Mouse (Mus musculus) myocyte (in vitro differentiated cells): ENCODE data around the gene Ttc39d. TPM values are rescaled to one million over a fixed set of nuclear protein-coding genes. Genes with fewer than 3 reads are reported as not detected.
A peak's percentile ranks its signal among the peaks of the same experiment; 100 is the strongest.

Experiments used
- H3K27me3 ChIP-seq: one replicate; pipeline ENCODE4 v1.6.1; 2011; ENCODE audit not compliant: control insufficient read depth, insufficient read depth, insufficient read length
- H3K36me3 ChIP-seq: one replicate; pipeline ENCODE4 v1.6.1; 2011; ENCODE audit not compliant: control insufficient read depth, insufficient read depth
- H3K4me2 ChIP-seq: one replicate; pipeline ENCODE4 v1.6.1; 2011; ENCODE audit warnings: low read depth, control low read depth
- H3K4me3 ChIP-seq: one replicate; pipeline ENCODE4 v1.5.1; 2011; ENCODE audit warnings: mild to moderate bottlenecking, control low read depth, moderate library complexity
- H3K79me2 ChIP-seq: one replicate; pipeline ENCODE4 v1.6.1; 2011; ENCODE audit not compliant: control insufficient read depth, insufficient read depth
- H3ac ChIP-seq: one replicate; pipeline ENCODE4 v1.6.1; 2011; ENCODE audit not compliant: control insufficient read depth, insufficient read length
- CEBPB ChIP-seq: IDR thresholded peaks from 2 replicates; pipeline ENCODE4 v1.6.1; 2011; ENCODE audit warnings: mild to moderate bottlenecking, moderate library complexity; ENCODE audit not compliant: poor library complexity, insufficient read depth, severe bottlenecking
- E2F4 ChIP-seq: IDR thresholded peaks from one replicate; pipeline ENCODE4 v1.6.1; 2011; ENCODE audit warnings: mild to moderate bottlenecking, control low read depth, moderate library complexity; ENCODE audit not compliant: insufficient read depth
- MAX ChIP-seq: IDR thresholded peaks from one replicate; pipeline ENCODE4 v1.6.1; 2011; ENCODE audit warnings: low read depth, mild to moderate bottlenecking, control low read depth
- MYOD1 ChIP-seq, 3 experiments: IDR thresholded peaks; one replicate each; pipeline ENCODE4 v1.6.1; 2011; ENCODE audit warnings: control low read depth in 2 of 3, low read depth in 2 of 3, mild to moderate bottlenecking in 2 of 3, moderate library complexity in 1 of 3; ENCODE audit not compliant: insufficient read length in 2 of 3, control insufficient read depth in 1 of 3
- MYOG ChIP-seq, 3 experiments: IDR thresholded peaks; one replicate each; pipeline ENCODE4 v1.6.1; 2011; ENCODE audit warnings: control low read depth in 2 of 3, low read depth in 2 of 3, mild to moderate bottlenecking in 2 of 3; ENCODE audit not compliant: insufficient read length in 2 of 3, control insufficient read depth in 1 of 3, insufficient read depth in 1 of 3
- POLR2A ChIP-seq: IDR thresholded peaks from one replicate; pipeline ENCODE4 v1.6.1; 2011; ENCODE audit warnings: low read depth, mild to moderate bottlenecking, control low read depth, moderate library complexity; ENCODE audit not compliant: insufficient read length
- POLR2AphosphoS2 ChIP-seq: IDR thresholded peaks from one replicate; pipeline ENCODE4 v1.6.1; 2011; ENCODE audit warnings: low read depth, control low read depth; ENCODE audit not compliant: insufficient read length
- REST ChIP-seq: IDR thresholded peaks from one replicate; pipeline ENCODE4 v1.6.1; 2011; ENCODE audit warnings: mild to moderate bottlenecking, control low read depth, moderate library complexity; ENCODE audit not compliant: insufficient read depth, insufficient read length
- SRF ChIP-seq: IDR thresholded peaks from one replicate; pipeline ENCODE4 v1.6.1; 2011; ENCODE audit warnings: low read depth; ENCODE audit not compliant: control insufficient read depth, insufficient read length
- TCF12 ChIP-seq: IDR thresholded peaks from one replicate; pipeline ENCODE4 v1.6.1; 2011; ENCODE audit warnings: mild to moderate bottlenecking, control low read depth; ENCODE audit not compliant: poor library complexity, insufficient read depth, severe bottlenecking
- TCF3 ChIP-seq: IDR thresholded peaks from one replicate; pipeline ENCODE4 v1.6.1; 2011; ENCODE audit warnings: low read depth, control low read depth; ENCODE audit not compliant: insufficient read length
- USF1 ChIP-seq: IDR thresholded peaks from one replicate; pipeline ENCODE4 v1.6.1; 2011; ENCODE audit warnings: low read depth, mild to moderate bottlenecking, control low read depth, moderate library complexity
- polyA plus RNA-seq: library from polyadenylated mRNA; unstranded; fragments of >200 nt; fragmentation: generic; extraction: Trizol; gene quantifications from one replicate; pipeline ENCODE4 v1.2.1, GENCODE M21; 2012; ENCODE audit warnings: missing spikeins

Gene Ttc39d
- polyA plus RNA-seq, 1 experiment = 0.01 TPM

DNA sequence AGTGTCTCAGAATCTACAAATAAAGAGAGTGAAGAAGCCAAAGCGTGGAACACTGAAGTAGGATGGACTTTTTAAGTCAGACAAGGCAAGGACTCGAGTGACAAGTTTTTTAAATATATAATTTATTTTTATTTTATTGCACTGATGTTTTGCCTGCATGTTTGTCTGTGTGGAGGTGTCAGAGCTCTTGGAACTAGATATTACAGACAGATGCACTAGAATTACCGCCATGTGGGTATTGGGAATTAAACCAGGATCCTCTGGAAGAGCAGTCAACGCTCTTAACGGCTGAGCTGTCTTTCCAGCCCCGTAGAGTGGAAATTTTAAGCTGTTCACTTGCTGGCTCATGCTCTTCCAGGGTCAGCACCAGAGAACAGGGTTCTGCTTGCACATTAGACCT, 40.9 kb upstream of the Ttc39d start:
- H3K4me2 ChIP-seq = no peak overlapping the region
- H3K79me2 ChIP-seq = no peaks in the 10 kb centered on the region
- no peaks in the 10 kb centered on the region for H3K27me3 ChIP-seq
- no peaks in the 10 kb centered on the region for H3K36me3 ChIP-seq
- no peak overlapping the region for H3ac ChIP-seq
- no peak overlapping the region for H3K4me3 ChIP-seq
- TF ChIP-seq POLR2AphosphoS2 = no peak
- TF ChIP-seq CEBPB = no peak
- TF ChIP-seq REST = no peak
- no peak for TF ChIP-seq MYOG (IDR thresholded peaks at IDR 0.05; ENCODE audit: control insufficient read depth in 1 of 3, insufficient read depth in 1 of 3, insufficient read length in 2 of 3, low read depth in 2 of 3)
- no peak for TF ChIP-seq MYOD1 (IDR thresholded peaks at IDR 0.05; ENCODE audit: control insufficient read depth in 1 of 3, insufficient read length in 2 of 3, low read depth in 2 of 3)
- TF ChIP-seq TCF12 = no peak
- TF ChIP-seq SRF = no peak
- TF ChIP-seq USF1 = no peak
- TF ChIP-seq E2F4 = no peak
- TF ChIP-seq MAX = no peak
- TF ChIP-seq TCF3 = no peak
- TF ChIP-seq POLR2A = no peak

GRCm38 (mm10) chr17:80167436-80167835, 39.8 kb upstream of the Ttc39d start:
- TF ChIP-seq E2F4 = no peak
- no peak for TF ChIP-seq USF1
- TF ChIP-seq POLR2A = no peak
- TF ChIP-seq CEBPB = no peak
- no peak for TF ChIP-seq TCF3
- no peak for TF ChIP-seq TCF12
- no peak for TF ChIP-seq REST
- TF ChIP-seq POLR2AphosphoS2 = no peak
- Histone ChIP-seq H3K4me2 (peak overlapping the region; percentile 63), H3K27me3 (no peaks in the 10 kb centered on the region), H3K36me3 (no peaks in the 10 kb centered on the region), H3ac (no peak overlapping the region), H3K4me3 (no peak overlapping the region), H3K79me2 (no peaks in the 10 kb centered on the region)

- Histone ChIP-seq H3ac (no peak overlapping the region), H3K4me2 (peak overlapping the region; percentile 63), H3K4me3 (no peak overlapping the region), H3K27me3 (no peaks in the 10 kb centered on the region), H3K36me3 (no peaks in the 10 kb centered on the region), H3K79me2 (no peaks in the 10 kb centered on the region)
- TF ChIP-seq MAX = no peak
- no peak for TF ChIP-seq POLR2AphosphoS2
- TF ChIP-seq USF1 = no peak
- TF ChIP-seq CEBPB = no peak
- TF ChIP-seq REST = no peak
- no peak for TF ChIP-seq MYOG (IDR thresholded peaks at IDR 0.05; ENCODE audit: control insufficient read depth in 1 of 3, insufficient read depth in 1 of 3, insufficient read length in 2 of 3, low read depth in 2 of 3)
- TF ChIP-seq SRF = no peak
- TF ChIP-seq TCF12 = no peak
Measured at GRCm38 (mm10) chr17:80167851-80168251, 39.4 kb upstream of the Ttc39d start.

- Histone ChIP-seq H3ac (no peak overlapping the region), H3K79me2 (no peaks in the 10 kb centered on the region), H3K36me3 (no peaks in the 10 kb centered on the region), H3K4me2 (peak overlapping the region; percentile 63), H3K27me3 (no peaks in the 10 kb centered on the region), H3K4me3 (no peak overlapping the region)
- TF ChIP-seq MYOG (IDR thresholded peaks at IDR 0.05; ENCODE audit: control insufficient read depth in 1 of 3, insufficient read depth in 1 of 3, insufficient read length in 2 of 3, low read depth in 2 of 3) (peak in 1 of 3 experiments; percentile 46), TCF12 (no peak), TCF3 (no peak), MYOD1 (IDR thresholded peaks at IDR 0.05; ENCODE audit: control insufficient read depth in 1 of 3, insufficient read length in 2 of 3, low read depth in 2 of 3) (peak in 2 of 3 experiments; percentile 21 to 44)
Measured at GRCm38 (mm10) chr17:80168425-80169182, 38.7 kb upstream of the Ttc39d start.

DNA sequence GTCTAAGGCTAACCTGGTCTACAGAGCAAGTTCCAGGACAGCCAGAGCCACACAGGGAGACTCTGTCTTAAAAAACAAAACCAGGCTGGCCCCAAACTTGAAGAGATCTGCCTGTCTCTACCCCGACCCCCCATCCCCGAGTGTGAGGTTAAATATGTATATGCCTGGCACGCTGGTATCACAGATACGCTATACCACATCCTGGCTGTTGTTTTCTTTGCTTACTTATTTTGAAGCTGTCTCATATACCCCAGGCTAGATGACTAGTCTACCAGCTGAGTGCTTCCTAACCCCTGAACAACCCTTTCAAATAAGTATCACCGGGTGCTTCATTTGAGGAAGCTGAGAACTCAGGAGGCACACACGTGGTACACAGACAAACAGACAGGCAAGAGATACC, 37.5 kb upstream of the Ttc39d start:
- Histone ChIP-seq H3K4me3 (no peak overlapping the region), H3K36me3 (no peaks in the 10 kb centered on the region), H3K79me2 (no peaks in the 10 kb centered on the region), H3ac (no peak overlapping the region), H3K4me2 (no peak overlapping the region), H3K27me3 (no peaks in the 10 kb centered on the region)
- no peak for TF ChIP-seq MYOG (IDR thresholded peaks at IDR 0.05; ENCODE audit: control insufficient read depth in 1 of 3, insufficient read depth in 1 of 3, insufficient read length in 2 of 3, low read depth in 2 of 3)
- TF ChIP-seq REST = no peak
